Mouse (Mus musculus) erythroblast, embryonic 14.5 days (primary cell): ENCODE data around the gene Fbxw9.

ENCODE experiments used
- GATA1 ChIP-seq: IDR thresholded peaks from 2 replicates; pipeline ENCODE4 v1.6.1; 2012; ENCODE audit warnings: low read length, inconsistent platforms, mixed read lengths
- TAL1 ChIP-seq: IDR thresholded peaks from 3 replicates; pipeline ENCODE4 v1.6.1; 2012; ENCODE audit warnings: low read length, inconsistent platforms, mixed read lengths

- TF ChIP-seq GATA1 (no peak), TAL1 (no peak)
Observed at GRCm38 (mm10) chr8:85059879-85060616, at the start of gene Fbxw9.
